Mouse (Mus musculus) cerebellum, adult 2 months (tissue): Measurements from ENCODE around the gene Nptn.
A peak's percentile ranks its signal among the peaks of the same experiment; 100 is the strongest.

Experiments
- CTCF ChIP-seq: fragments of 200-500 bp; IDR thresholded peaks from 2 replicates; pipeline ENCODE4 v1.5.1; 2011; ENCODE audit warnings: low read depth, mild to moderate bottlenecking, control low read depth, low read length, moderate library complexity, borderline replicate concordance; ENCODE audit not compliant: insufficient read depth
- POLR2A ChIP-seq: fragments of 200-500 bp; IDR thresholded peaks from 2 replicates; pipeline ENCODE4 v1.6.1; 2011; ENCODE audit warnings: low read length, control low read depth, borderline replicate concordance; ENCODE audit not compliant: insufficient read depth

- TF ChIP-seq POLR2A (peak; percentile 20; the same call in 1 of the 2 replicates), CTCF (no peak)
Observed at GRCm38 (mm10) chr9:58582581-58583266, 684 bp downstream of the Nptn start.
